ENCODE assay signal across 24 mouse cellular contexts in the genomic region with DNA sequence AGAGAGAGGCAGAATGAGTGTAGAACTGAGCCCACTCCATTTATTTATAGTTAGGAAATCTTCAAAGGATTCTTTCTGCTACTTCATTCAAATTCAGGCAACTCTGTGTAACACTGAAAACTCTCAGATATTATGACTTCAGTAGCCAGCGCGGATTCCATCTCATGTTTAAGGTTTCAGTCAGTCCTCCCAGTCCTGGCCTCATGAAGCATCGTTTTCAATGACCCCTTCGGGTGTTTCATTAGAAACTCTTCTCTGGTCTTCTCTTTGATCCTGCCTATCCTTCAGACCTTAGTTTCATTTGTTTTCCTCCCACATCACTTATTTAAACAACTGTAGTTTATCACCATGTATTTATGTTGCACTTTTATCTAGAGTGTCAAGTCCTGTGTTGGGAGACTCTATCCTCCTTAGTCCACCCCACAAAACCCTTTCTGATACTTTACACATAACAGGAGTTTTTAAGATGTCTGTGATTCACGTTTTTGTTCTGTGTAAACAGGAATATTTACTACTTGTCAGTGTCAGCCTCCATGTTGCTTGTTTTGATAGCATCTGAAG.
DNase-seq lines count a peak whose midpoint lies in the region; ATAC-seq lines count a peak whose summit lies in the region.
"Had no signal": no experiment of that assay in that cellular context is flagged by ENCODE, and none has a peak within 500 bp of the region (broad histone marks: within the 10 kb centered on the region; RNA-seq: fewer than 3 reads in every experiment).

No protein-coding gene starts in this region.

- H3K4me2 ChIP-seq in embryonic facial prominence, embryonic 14.5 days (ENCODE audit: low read depth, low read length), result no peak overlapping the region
- no peak overlapping the region for H3K4me2 ChIP-seq in kidney, embryonic 14.5 days (replicated peaks; ENCODE audit: low read depth, low read length)
- H3K4me2 ChIP-seq in kidney, embryonic 16.5 days (replicated peaks; ENCODE audit: low read depth, low read length), result no peak overlapping the region
- H3K4me2 ChIP-seq: embryonic facial prominence, embryonic 13.5 days; forebrain, embryonic 13.5 days; forebrain, embryonic 15.5 days had no signal

- no peak overlapping the region for H3K4me3 ChIP-seq in embryonic facial prominence, embryonic 14.5 days (ENCODE audit: low read depth, low read length)
- no peak overlapping the region for H3K4me3 ChIP-seq in embryonic facial prominence, embryonic 10.5 days
- no peak overlapping the region for H3K4me3 ChIP-seq in kidney, embryonic 14.5 days (ENCODE audit: low read length)
- no peak overlapping the region for H3K4me3 ChIP-seq in kidney, embryonic 16.5 days (ENCODE audit: low read length)
- H3K4me3 ChIP-seq: embryonic facial prominence, embryonic 13.5 days; forebrain, embryonic 13.5 days; forebrain, embryonic 15.5 days had no signal

- no peak for ATAC-seq in embryonic facial prominence, embryonic 14.5 days (ENCODE audit: low read depth)
- peak; percentile 81 for ATAC-seq in kidney, embryonic 14.5 days (ENCODE audit: low FRiP score, low TSS enrichment)
- peak; percentile 79; the same call in 1 of the 2 replicates for ATAC-seq in kidney, embryonic 16.5 days (ENCODE audit: low FRiP score, low TSS enrichment)
- ATAC-seq: activated CD4-positive, CD25-positive, alpha-beta regulatory T cell, adult 4 months; CD4-positive, CD25-positive, alpha-beta regulatory T cell, adult 4 months; forebrain, embryonic 13.5 days; forebrain, embryonic 15.5 days; Patski had no signal

- WGBS in embryonic facial prominence, embryonic 14.5 days, result 50% methylated on average over 5 of the region's 5 CpGs
- WGBS in embryonic facial prominence, embryonic 10.5 days, result 71% methylated on average over 5 of the region's 5 CpGs
- WGBS in kidney, embryonic 14.5 days, result 17% methylated on average over 5 of the region's 5 CpGs
- 27% methylated on average over 5 of the region's 5 CpGs for WGBS in kidney, embryonic 16.5 days

- no peak overlapping the region for H3K9ac ChIP-seq in embryonic facial prominence, embryonic 14.5 days (ENCODE audit: low read depth, low read length)
- no peak overlapping the region for H3K9ac ChIP-seq in kidney, embryonic 14.5 days (ENCODE audit: low read depth, low read length)
- H3K9ac ChIP-seq in kidney, embryonic 16.5 days (replicated peaks; ENCODE audit: low read length), result no peak overlapping the region
- H3K9ac ChIP-seq: embryonic facial prominence, embryonic 13.5 days; forebrain, embryonic 13.5 days; forebrain, embryonic 15.5 days had no signal

- no peaks in the 10 kb centered on the region for H3K9me3 ChIP-seq in embryonic facial prominence, embryonic 14.5 days (ENCODE audit: control insufficient read depth, low read length)
- no peaks in the 10 kb centered on the region for H3K9me3 ChIP-seq in embryonic facial prominence, embryonic 10.5 days
- no peaks in the 10 kb centered on the region for H3K9me3 ChIP-seq in kidney, embryonic 14.5 days (ENCODE audit: control insufficient read depth, low read length)
- H3K9me3 ChIP-seq in kidney, embryonic 16.5 days (ENCODE audit: low read length), result no peaks in the 10 kb centered on the region
- H3K9me3 ChIP-seq: embryonic facial prominence, embryonic 13.5 days; forebrain, embryonic 13.5 days; forebrain, embryonic 15.5 days had no signal

- no peaks in the 10 kb centered on the region for H3K36me3 ChIP-seq in embryonic facial prominence, embryonic 14.5 days (ENCODE audit: control insufficient read depth, insufficient read depth, low read length)
- H3K36me3 ChIP-seq in embryonic facial prominence, embryonic 10.5 days (replicated peaks), result no peaks in the 10 kb centered on the region
- H3K36me3 ChIP-seq in kidney, embryonic 14.5 days (ENCODE audit: control insufficient read depth, insufficient read depth, low read length), result no peaks in the 10 kb centered on the region
- no peaks in the 10 kb centered on the region for H3K36me3 ChIP-seq in kidney, embryonic 16.5 days (ENCODE audit: insufficient read depth, low read length)
- H3K36me3 ChIP-seq: embryonic facial prominence, embryonic 13.5 days; forebrain, embryonic 15.5 days; G1E had no signal

- no peaks in the 10 kb centered on the region for H3K27me3 ChIP-seq in embryonic facial prominence, embryonic 14.5 days (replicated peaks; ENCODE audit: control insufficient read depth, insufficient read depth, low read length)
- no peaks in the 10 kb centered on the region for H3K27me3 ChIP-seq in embryonic facial prominence, embryonic 10.5 days (replicated peaks; ENCODE audit: low read depth, poor library complexity, severe bottlenecking)
- H3K27me3 ChIP-seq in kidney, embryonic 14.5 days (ENCODE audit: control insufficient read depth, insufficient read depth, low read length), result no peaks in the 10 kb centered on the region
- H3K27me3 ChIP-seq in kidney, embryonic 16.5 days (ENCODE audit: insufficient read depth, low read length), result no peaks in the 10 kb centered on the region
- H3K27me3 ChIP-seq: CH12.LX; embryonic facial prominence, embryonic 13.5 days; forebrain, embryonic 13.5 days; forebrain, embryonic 15.5 days; Patski had no signal

- peak; percentile 8 for DNase-seq in embryonic facial prominence, embryonic 14.5 days (ENCODE audit: low spot score)
- no peak for DNase-seq in embryonic facial prominence, embryonic 10.5 days (ENCODE audit: low spot score)
- no peak for DNase-seq in kidney, adult 9 months
- DNase-seq in kidney, postnatal 36 days, result no peak
- peak; percentile 3 for DNase-seq in mesoderm, embryonic 11.5 days (ENCODE audit: low read depth, low spot score)
- DNase-seq: adrenal gland, adult 8-10 months; adrenal gland, postnatal 14 days; adrenal gland, postnatal 36 days; B cell, adult 2 months; cerebellum, adult 11-12 months; cerebellum, adult 2 months; cerebellum, adult 9-10 months; cerebellum, postnatal 10 days; cerebellum, postnatal 25 days had no signal

- H3K27ac ChIP-seq in embryonic facial prominence, embryonic 14.5 days (replicated peaks; ENCODE audit: low read depth, low read length), result no peak overlapping the region
- no peak overlapping the region for H3K27ac ChIP-seq in embryonic facial prominence, embryonic 10.5 days (replicated peaks)
- H3K27ac ChIP-seq in kidney, embryonic 14.5 days (ENCODE audit: low read depth, low read length), result no peak overlapping the region
- H3K27ac ChIP-seq in kidney, embryonic 16.5 days (ENCODE audit: low read length), result no peak overlapping the region
- H3K27ac ChIP-seq: embryonic facial prominence, embryonic 13.5 days; forebrain, embryonic 13.5 days; forebrain, embryonic 15.5 days had no signal

- peaks cover 4% of the 10 kb centered on the region; the same call in 1 of the 2 replicates for H3K4me1 ChIP-seq in embryonic facial prominence, embryonic 14.5 days (ENCODE audit: control insufficient read depth, insufficient read depth, low read length)
- 0 out of 2 replicates have a peak, but pooled peaks cover 3% of the 10 kb centered on the region for H3K4me1 ChIP-seq in embryonic facial prominence, embryonic 10.5 days
- H3K4me1 ChIP-seq in kidney, embryonic 14.5 days (ENCODE audit: control insufficient read depth, insufficient read depth, low read length), result no peaks in the 10 kb centered on the region
- H3K4me1 ChIP-seq in kidney, embryonic 16.5 days (ENCODE audit: insufficient read depth, low read length), result 0 out of 2 replicates have a peak, but pooled peaks cover 2% of the 10 kb centered on the region
- H3K4me1 ChIP-seq: embryonic facial prominence, embryonic 13.5 days; forebrain, embryonic 15.5 days had no signal

Comparison
In these comparisons a context has a peak if more than half of its experiments do, and no peak if none do; other contexts are left out.
1. DNase-seq: peak in embryonic facial prominence, embryonic 14.5 days (single experiment) and mesoderm, embryonic 11.5 days (single experiment); none in embryonic facial prominence, embryonic 10.5 days (single experiment), kidney, adult 9 months (single experiment) and kidney, postnatal 36 days (0 of 2).